Mouse (Mus musculus): ENCODE results near the gene Unc5b.

Unc5b gene

GRCm38 (mm10) chr10:60720461-60720860 lies 110.9 kb downstream of the Unc5b start:
- DNase-seq (ENCODE audit: low spot score): no peak

DNA sequence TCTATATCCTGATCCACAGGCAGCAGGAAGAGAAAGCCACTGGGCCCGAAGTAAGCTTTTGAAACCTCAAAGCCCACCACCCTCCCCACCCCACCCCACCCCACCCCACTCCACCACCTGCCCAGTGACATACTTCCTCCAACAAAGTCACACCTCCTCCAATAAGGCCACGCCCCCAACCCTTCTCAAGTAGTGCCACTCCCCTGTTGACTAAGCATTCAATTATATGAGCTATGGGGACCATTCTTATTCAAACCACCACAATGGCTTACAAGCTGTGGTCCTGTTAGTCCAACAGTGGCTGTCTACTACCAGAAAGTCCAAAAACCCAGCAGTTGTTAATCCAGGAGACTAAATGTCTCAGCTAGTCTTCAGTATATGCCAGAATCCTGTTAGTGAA lies 112.9 kb downstream of the Unc5b start:
- no peak for DNase-seq (ENCODE audit: low spot score)

DNA sequence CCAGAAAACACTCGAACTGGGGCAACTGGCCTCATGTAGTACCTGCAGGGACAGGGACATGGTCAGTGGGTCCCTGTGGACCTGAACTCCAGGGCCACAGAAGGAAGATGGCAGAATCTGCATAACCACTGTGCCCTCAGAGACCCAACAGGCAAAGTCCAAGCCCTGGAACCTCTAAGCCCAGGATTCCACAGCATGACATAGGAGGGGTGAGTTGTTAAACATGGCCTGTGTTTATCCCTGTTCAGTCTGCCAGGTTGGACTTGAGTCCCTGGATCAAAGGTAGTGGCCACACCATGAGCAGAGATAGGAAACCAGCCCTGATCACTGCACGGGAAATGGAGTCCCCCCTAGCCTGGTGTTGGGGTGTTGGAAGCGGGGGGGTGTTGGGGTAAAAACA lies 114.9 kb downstream of the Unc5b start:
- no peak for DNase-seq (ENCODE audit: low spot score)

Data from ovary, postnatal 14 days (tissue).